Mouse (Mus musculus): ENCODE measurements around the gene Zfp385b. TPM values are rescaled to one million over a fixed set of nuclear protein-coding genes. Genes with fewer than 3 reads are reported as not detected.

Gene Zfp385b
- polyA plus RNA-seq, 1 experiment from 2014 or later = 5.6 TPM

GRCm38 (mm10) chr2:77639993-77640392 lies 179.4 kb downstream of the Zfp385b start:
- H3K9me3 ChIP-seq (ENCODE audit: low read depth, low read length) = no peaks in the 10 kb centered on the region
- no peaks in the 10 kb centered on the region for H3K4me1 ChIP-seq (ENCODE audit: insufficient read depth)
- H3K4me2 ChIP-seq = no peak overlapping the region
- H3K4me3 ChIP-seq (ENCODE audit: low read depth, low read length) = no peak overlapping the region
- no peak for DNase-seq
- no peak for ATAC-seq (ENCODE audit: insufficient read depth)
- TF ChIP-seq CTCF (IDR thresholded peaks at IDR 0.05; ENCODE audit: low read depth) = no peak
- 71% methylated on average over 5 of the region's 5 CpGs for WGBS
- H3K27ac ChIP-seq (ENCODE audit: low read depth) = no peak overlapping the region
- H3K27me3 ChIP-seq (ENCODE audit: insufficient read depth, low read length) = no peaks in the 10 kb centered on the region
- H3K9ac ChIP-seq = no peak overlapping the region
- H3K36me3 ChIP-seq (ENCODE audit: insufficient read depth) = no peaks in the 10 kb centered on the region

GRCm38 (mm10) chr2:77631606-77632005 lies 187.8 kb downstream of the Zfp385b start:
- Histone ChIP-seq H3K27me3 (ENCODE audit: insufficient read depth, low read length) (no peaks in the 10 kb centered on the region), H3K9me3 (ENCODE audit: low read depth, low read length) (no peaks in the 10 kb centered on the region), H3K9ac (no peak overlapping the region), H3K4me3 (ENCODE audit: low read depth, low read length) (no peak overlapping the region), H3K4me2 (no peak overlapping the region), H3K27ac (ENCODE audit: low read depth) (no peak overlapping the region), H3K4me1 (ENCODE audit: insufficient read depth) (no peaks in the 10 kb centered on the region), H3K36me3 (ENCODE audit: insufficient read depth) (no peaks in the 10 kb centered on the region)
- 51% methylated on average over 3 of the region's 3 CpGs for WGBS
- TF ChIP-seq CTCF (IDR thresholded peaks at IDR 0.05; ENCODE audit: low read depth) = no peak
- DNase-seq (no peak), ATAC-seq (ENCODE audit: insufficient read depth) (no peak)

GRCm38 (mm10) chr2:77627622-77628231 lies 191.7 kb downstream of the Zfp385b start:
- H3K4me1 ChIP-seq (ENCODE audit: insufficient read depth) = no peaks in the 10 kb centered on the region
- TF ChIP-seq CTCF (IDR thresholded peaks at IDR 0.05; ENCODE audit: low read depth) = no peak
- no peak for DNase-seq
- no peak overlapping the region for H3K4me2 ChIP-seq
- H3K4me3 ChIP-seq (ENCODE audit: low read depth, low read length) = no peak overlapping the region
- H3K27me3 ChIP-seq (ENCODE audit: insufficient read depth, low read length) = no peaks in the 10 kb centered on the region
- no peak overlapping the region for H3K9ac ChIP-seq
- no peak for ATAC-seq (ENCODE audit: insufficient read depth)
- H3K27ac ChIP-seq (ENCODE audit: low read depth) = no peak overlapping the region
- WGBS = 43% methylated on average over 3 of the region's 3 CpGs
- no peaks in the 10 kb centered on the region for H3K9me3 ChIP-seq (ENCODE audit: low read depth, low read length)
- no peaks in the 10 kb centered on the region for H3K36me3 ChIP-seq (ENCODE audit: insufficient read depth)

- Histone ChIP-seq H3K36me3 (ENCODE audit: insufficient read depth) (no peaks in the 10 kb centered on the region), H3K9ac (no peak overlapping the region), H3K27me3 (ENCODE audit: insufficient read depth, low read length) (no peaks in the 10 kb centered on the region), H3K4me2 (no peak overlapping the region), H3K9me3 (ENCODE audit: low read depth, low read length) (no peaks in the 10 kb centered on the region), H3K4me3 (ENCODE audit: low read depth, low read length) (no peak overlapping the region), H3K27ac (ENCODE audit: low read depth) (no peak overlapping the region), H3K4me1 (ENCODE audit: insufficient read depth) (no peaks in the 10 kb centered on the region)
- no peak for ATAC-seq (ENCODE audit: insufficient read depth)
- WGBS = 79% methylated on average over 4 of the region's 4 CpGs
- TF ChIP-seq CTCF (IDR thresholded peaks at IDR 0.05; ENCODE audit: low read depth) = no peak
- no peak for DNase-seq
These were observed 200.8 kb downstream of the Zfp385b start for GRCm38 (mm10) chr2:77618686-77619085.

DNA sequence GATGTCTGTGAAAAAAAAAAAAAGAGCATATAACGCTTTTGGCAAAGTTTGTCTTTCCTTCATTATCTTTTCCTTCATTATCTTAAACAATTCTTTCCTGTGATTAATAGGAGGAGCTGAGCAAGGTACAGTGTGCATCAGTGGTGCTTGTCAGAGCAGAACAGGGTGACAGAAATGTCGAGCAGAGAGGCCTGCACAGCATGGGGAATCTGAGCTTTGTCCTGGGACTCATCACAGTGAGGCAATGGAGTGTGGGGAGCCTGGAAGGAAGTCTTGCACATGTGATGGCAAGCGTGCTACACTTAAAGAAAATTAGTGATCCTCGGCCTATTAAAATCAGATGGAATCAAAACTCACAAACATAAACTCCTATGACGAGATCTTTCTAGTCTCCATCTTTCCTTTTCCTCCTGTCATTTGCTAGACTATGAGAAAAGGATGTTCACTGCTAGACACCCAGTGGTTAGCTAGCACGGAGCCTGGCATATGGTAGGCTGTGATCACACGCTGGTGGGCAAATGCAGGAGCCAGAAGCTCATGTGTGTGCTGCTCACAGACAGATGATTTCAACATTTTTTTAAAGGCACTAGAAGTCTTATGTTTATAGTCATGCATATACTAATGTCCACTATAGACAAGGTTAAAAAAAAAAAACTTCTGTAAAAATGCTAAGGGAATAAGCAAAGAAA lies 209.0 kb downstream of the Zfp385b start:
- no peaks in the 10 kb centered on the region for H3K4me1 ChIP-seq (ENCODE audit: insufficient read depth)
- WGBS = 73% methylated on average over 7 of the region's 7 CpGs
- no peaks in the 10 kb centered on the region for H3K36me3 ChIP-seq (ENCODE audit: insufficient read depth)
- no peak for ATAC-seq (ENCODE audit: insufficient read depth)
- no peak for TF ChIP-seq CTCF (IDR thresholded peaks at IDR 0.05; ENCODE audit: low read depth)
- no peak overlapping the region for H3K27ac ChIP-seq (ENCODE audit: low read depth)
- no peak overlapping the region for H3K4me3 ChIP-seq (ENCODE audit: low read depth, low read length)
- no peak overlapping the region for H3K9ac ChIP-seq
- no peaks in the 10 kb centered on the region for H3K27me3 ChIP-seq (ENCODE audit: insufficient read depth, low read length)
- no peaks in the 10 kb centered on the region for H3K9me3 ChIP-seq (ENCODE audit: low read depth, low read length)
- no peak for DNase-seq
- no peak overlapping the region for H3K4me2 ChIP-seq

DNA sequence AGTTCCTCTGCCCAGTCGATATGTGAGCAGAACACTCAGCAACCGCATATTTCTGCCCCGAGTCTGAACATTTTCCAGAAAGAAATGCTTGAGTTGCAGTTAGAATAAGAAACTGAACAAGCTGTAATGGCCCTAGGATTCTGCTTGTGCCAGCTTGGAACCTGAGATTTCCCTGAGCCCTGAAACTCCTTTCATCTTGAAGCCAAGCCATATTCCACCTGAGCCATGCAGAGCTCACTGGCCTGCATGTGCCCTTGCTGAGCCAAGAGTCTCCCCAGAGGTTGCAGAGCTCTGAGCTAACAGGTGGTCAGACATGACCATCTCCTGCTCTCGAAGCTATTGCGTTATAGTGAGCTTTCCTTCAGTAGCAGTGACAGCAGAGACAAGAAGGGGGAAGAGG lies 210.0 kb downstream of the Zfp385b start:
- WGBS = 59% methylated on average over 5 of the region's 5 CpGs
- TF ChIP-seq CTCF (IDR thresholded peaks at IDR 0.05; ENCODE audit: low read depth) = no peak
- H3K9ac ChIP-seq = no peak overlapping the region

DNA sequence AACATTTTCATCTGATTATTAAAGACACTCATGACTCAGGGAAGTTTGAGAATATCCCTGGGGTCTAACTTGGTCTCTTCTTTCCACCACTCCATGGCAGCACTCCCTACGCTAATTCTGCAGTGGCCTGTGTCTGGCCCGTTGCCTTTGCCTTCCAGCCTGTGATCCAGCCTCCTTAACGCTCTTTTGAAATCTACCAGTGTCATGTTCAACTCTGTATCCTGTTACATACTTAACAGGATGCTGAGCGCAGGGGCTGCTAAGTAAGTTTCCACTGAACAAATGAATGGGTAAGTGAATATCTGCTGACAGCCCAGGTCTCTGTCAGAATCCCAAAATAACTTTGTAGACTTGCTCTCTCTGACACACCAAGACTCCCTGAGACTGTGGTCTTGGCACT lies 210.8 kb downstream of the Zfp385b start:
- Histone ChIP-seq H3K27ac (ENCODE audit: low read depth) (no peak overlapping the region), H3K4me1 (ENCODE audit: insufficient read depth) (no peaks in the 10 kb centered on the region), H3K9ac (no peak overlapping the region), H3K27me3 (ENCODE audit: insufficient read depth, low read length) (no peaks in the 10 kb centered on the region), H3K36me3 (ENCODE audit: insufficient read depth) (no peaks in the 10 kb centered on the region), H3K9me3 (ENCODE audit: low read depth, low read length) (no peaks in the 10 kb centered on the region), H3K4me3 (ENCODE audit: low read depth, low read length) (no peak overlapping the region), H3K4me2 (no peak overlapping the region)
- TF ChIP-seq CTCF (IDR thresholded peaks at IDR 0.05; ENCODE audit: low read depth) = no peak
- ATAC-seq (ENCODE audit: insufficient read depth) (no peak), DNase-seq (no peak)
- WGBS = 45% methylated on average over 4 of the region's 4 CpGs

More for the DNA sequence above, 210.0 kb downstream of the Zfp385b start:
- Histone ChIP-seq H3K27me3 (ENCODE audit: insufficient read depth, low read length) (no peaks in the 10 kb centered on the region), H3K36me3 (ENCODE audit: insufficient read depth) (no peaks in the 10 kb centered on the region), H3K4me1 (ENCODE audit: insufficient read depth) (no peaks in the 10 kb centered on the region), H3K4me2 (no peak overlapping the region), H3K27ac (ENCODE audit: low read depth) (no peak overlapping the region), H3K4me3 (ENCODE audit: low read depth, low read length) (no peak overlapping the region), H3K9me3 (ENCODE audit: low read depth, low read length) (no peaks in the 10 kb centered on the region)
- DNase-seq (no peak), ATAC-seq (ENCODE audit: insufficient read depth) (no peak)
